Mouse (Mus musculus) cerebellum, adult 2 months (tissue): Measurements from ENCODE around the gene Fry. TPM values are rescaled to one million over a fixed set of nuclear protein-coding genes. Genes with fewer than 3 reads are reported as not detected.

ENCODE experiments used
- DNase-seq, 2 experiments: peaks; one replicate each; pipeline ENCODE4 v3.0.0; 2021
- H3K27ac ChIP-seq: fragments of 200-500 bp; 2 replicates; pipeline ENCODE4 v1.5.1; 2012; ENCODE audit warnings: low read length, control low read depth, inconsistent platforms; ENCODE audit not compliant: insufficient read depth
- H3K27me3 ChIP-seq: fragments of 200-500 bp; 2 replicates; pipeline ENCODE4 v1.6.1; 2012; ENCODE audit warnings: inconsistent platforms, mild to moderate bottlenecking, low read length, moderate library complexity; ENCODE audit not compliant: control insufficient read depth, insufficient read depth
- H3K4me1 ChIP-seq: fragments of 200-500 bp; 2 replicates; pipeline ENCODE4 v1.6.1; 2011; ENCODE audit warnings: low read length; ENCODE audit not compliant: control insufficient read depth, insufficient read depth
- H3K4me3 ChIP-seq: fragments of 200-500 bp; replicated peaks from 2 replicates; pipeline ENCODE3; 2011; ENCODE audit warnings: mild to moderate bottlenecking, low read depth, low read length, control low read depth; ENCODE audit not compliant: insufficient read depth
- CTCF ChIP-seq: fragments of 200-500 bp; IDR thresholded peaks from 2 replicates; pipeline ENCODE4 v1.5.1; 2011; ENCODE audit warnings: low read depth, mild to moderate bottlenecking, control low read depth, low read length, moderate library complexity, borderline replicate concordance; ENCODE audit not compliant: insufficient read depth
- POLR2A ChIP-seq: fragments of 200-500 bp; IDR thresholded peaks from 2 replicates; pipeline ENCODE4 v1.6.1; 2011; ENCODE audit warnings: low read length, control low read depth, borderline replicate concordance; ENCODE audit not compliant: insufficient read depth
- WGBS: fragments of 180-500 bp; shearing (Covaris S2); methylation state at CpG from one replicate; pipeline ENCODE4 v1.1.7; 2018; 5-methylcytosine and 5-hydroxymethylcytosine counted together
- polyA plus RNA-seq: library from polyadenylated mRNA; depleted of rRNA; stranded (reverse); fragments of >200 nt; gene quantifications from 2 replicates; pipeline ENCODE4 v1.2.3, GENCODE M21; 2012; rRNA removed

Fry gene
- 92.2 and 95.9 TPM in 2 replicates for polyA plus RNA-seq

DNA sequence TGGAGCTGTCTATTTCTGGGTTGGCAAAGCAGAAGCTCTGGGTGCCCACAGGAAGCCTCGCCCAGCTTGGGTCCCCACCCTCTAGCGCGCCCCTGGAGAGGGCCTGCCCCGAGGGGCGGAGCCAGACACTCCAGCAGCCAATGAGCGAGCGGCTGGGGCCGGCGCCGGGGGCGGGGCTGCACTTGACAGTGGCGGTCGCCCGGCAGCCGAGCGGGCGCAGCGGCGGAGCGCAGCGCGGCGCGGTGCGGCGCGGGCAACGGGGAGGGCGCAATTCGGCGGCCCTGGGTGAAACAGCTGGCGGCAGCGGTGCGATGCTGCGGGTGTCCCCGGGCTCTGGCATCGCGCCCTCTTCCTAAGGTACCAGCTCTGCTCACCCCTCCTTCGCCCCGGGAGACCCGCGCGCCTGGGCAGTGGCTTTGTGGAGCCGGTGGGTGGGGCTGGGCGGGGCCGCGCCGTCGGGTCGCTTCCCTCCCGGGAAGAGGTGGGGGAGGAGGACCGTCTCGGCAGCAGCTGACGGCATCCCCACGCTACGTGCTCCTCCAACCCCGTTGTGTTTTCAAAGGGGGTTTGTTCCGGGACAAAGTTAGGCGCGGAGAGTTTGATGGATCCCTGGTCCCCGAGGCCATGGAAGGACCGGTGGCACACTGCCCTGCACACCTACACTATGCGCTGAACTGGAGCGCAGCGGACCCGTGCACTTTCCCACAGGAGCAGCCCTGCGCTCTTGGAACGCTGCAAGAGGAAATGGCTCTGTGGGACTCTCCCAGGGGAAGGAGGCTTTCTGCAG, at the start of gene Fry:
Gene Fry, plus strand, starts transcription at position 191 of the 787 bp plus-strand sequence.
- Histone ChIP-seq H3K4me1 (peaks cover 4% of the 10 kb centered on the region; the same call in 1 of the 2 replicates), H3K4me3 (peak within 1 kb of the TSS; percentile 65), H3K27me3 (no peaks in the 10 kb centered on the region), H3K27ac (peak within 1 kb of the TSS; percentile 43; the same call in 1 of the 2 replicates)
- TF ChIP-seq POLR2A (no peak), CTCF (no peak)
- DNase-seq = peak; percentile 89 to 92
- WGBS = under 1% methylated on average over 68 of the region's 68 CpGs

DNA sequence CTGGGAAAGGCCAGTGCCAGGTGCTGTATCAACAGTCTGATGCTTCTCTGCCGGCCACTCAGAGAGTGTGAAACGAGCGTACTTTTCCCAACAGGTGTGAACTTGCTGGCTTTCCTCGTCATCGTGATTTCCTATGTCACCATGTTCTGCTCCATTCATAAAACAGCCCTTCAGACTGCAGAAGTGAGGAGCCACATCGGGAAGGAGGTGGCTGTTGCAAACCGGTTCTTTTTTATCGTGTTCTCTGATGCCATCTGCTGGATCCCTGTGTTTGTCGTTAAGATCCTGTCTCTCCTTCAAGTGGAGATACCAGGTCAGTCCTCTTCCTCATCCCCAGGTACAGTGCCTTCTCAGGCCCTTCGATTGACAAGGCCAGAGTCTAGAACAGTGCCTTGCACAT, 48.4 kb upstream of the Fry start:
- H3K4me1 ChIP-seq = no peaks in the 10 kb centered on the region
- DNase-seq = peak; percentile 13 to 21
- H3K27ac ChIP-seq = no peak overlapping the region
- 22% methylated on average over 10 of the region's 10 CpGs for WGBS
- no peak for TF ChIP-seq POLR2A
- TF ChIP-seq CTCF = peak; percentile 27; the same call in 1 of the 2 replicates
- H3K27me3 ChIP-seq = no peaks in the 10 kb centered on the region
- no peak overlapping the region for H3K4me3 ChIP-seq

DNA sequence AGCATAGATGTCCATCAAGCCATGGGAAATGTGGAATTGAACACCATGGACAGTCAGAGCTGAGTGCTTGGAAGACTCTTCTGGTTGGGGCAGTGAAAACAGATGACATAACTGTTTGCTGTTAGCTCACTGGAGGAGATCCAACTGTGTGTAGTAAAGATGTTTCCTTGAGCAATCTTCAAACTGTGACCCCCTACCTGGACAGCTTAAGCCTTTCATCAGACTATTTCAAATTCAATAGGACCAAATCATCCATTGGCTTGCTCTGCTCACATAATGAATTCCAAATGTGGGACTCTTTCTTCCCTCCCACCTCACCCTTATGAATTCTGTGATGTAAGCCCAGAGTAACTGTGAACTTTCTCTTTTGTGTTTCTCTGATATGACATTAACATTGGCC, 46.7 kb upstream of the Fry start:
- H3K4me3 ChIP-seq = no peak overlapping the region
- TF ChIP-seq CTCF = no peak
- TF ChIP-seq POLR2A = no peak
- H3K27me3 ChIP-seq = no peaks in the 10 kb centered on the region
- H3K4me1 ChIP-seq = no peaks in the 10 kb centered on the region
- no peak overlapping the region for H3K27ac ChIP-seq
- no peak for DNase-seq

DNA sequence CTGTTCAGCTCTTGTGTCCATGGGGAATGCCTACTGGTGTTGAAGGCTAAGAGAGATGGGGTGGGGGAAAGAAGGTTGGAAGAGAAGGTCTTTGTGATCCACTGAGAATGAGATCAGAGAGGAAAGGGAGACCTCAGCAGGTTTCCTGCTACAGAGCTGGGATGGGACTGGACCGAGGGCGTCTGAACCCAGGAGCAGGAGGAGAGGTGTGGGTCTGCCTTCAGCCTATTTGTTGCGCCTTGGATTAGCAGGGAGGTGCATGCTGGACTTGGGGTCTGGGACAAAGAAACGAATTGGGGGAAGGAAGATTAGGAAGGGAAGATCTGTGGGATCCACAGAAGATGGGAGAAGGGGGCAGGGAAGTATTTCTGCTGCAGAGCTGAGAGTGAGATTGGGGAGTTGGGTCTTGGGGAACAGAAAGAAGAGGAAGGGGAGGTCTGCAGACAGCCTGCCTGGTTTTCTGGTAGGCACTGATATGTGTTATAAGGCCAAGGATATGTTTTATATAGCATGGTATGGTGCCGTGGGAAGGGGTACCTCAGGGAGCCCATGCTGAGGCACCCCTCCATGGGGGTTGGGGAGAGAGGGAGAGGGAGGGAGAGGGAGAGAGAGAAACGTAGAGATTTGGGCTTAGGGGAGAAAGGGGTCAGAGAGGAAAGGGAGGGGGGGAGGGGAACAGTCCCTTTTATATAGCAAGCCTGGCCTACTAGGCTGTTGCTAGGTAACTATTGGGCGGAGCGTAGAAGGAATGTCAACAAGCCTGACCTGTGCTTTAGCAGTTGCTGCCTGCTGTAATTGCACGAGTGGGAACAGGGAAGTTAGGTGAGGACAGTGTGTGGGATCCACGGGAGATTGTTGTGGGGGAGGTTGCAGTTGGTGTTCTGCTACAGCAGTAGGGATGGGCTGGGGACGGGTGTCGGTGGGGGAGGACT, 38.3 kb upstream of the Fry start:
- no peak for DNase-seq
- H3K4me1 ChIP-seq = no peaks in the 10 kb centered on the region
- H3K27ac ChIP-seq = no peak overlapping the region
- no peaks in the 10 kb centered on the region for H3K27me3 ChIP-seq
- no peak for TF ChIP-seq CTCF
- no peak for TF ChIP-seq POLR2A
- WGBS = 25% methylated on average over 11 of the region's 12 CpGs
- H3K4me3 ChIP-seq = no peak overlapping the region

DNA sequence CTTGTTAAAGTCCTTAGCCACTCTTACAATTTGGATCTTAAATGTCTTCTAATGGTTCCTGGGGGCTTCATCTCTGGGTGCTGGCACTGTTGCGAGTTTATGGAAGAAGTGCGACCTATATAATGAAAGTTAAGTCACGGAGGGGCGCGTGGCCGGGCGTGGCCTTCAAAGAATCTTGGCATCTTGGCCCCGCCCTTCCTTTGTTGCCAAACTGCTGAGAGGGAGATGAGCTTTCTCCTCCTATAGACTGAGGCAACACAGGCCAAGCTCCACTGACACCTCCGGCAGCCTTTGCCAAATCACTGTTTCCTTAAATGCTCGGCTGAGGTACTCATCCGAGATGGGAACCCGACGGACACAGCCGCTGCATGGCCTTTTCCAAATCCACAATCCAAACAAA, 35.7 kb upstream of the Fry start:
- no peak overlapping the region for H3K4me3 ChIP-seq
- H3K27me3 ChIP-seq = no peaks in the 10 kb centered on the region
- H3K4me1 ChIP-seq = no peaks in the 10 kb centered on the region
- no peak for DNase-seq
- WGBS = 85% methylated on average over 14 of the region's 14 CpGs
- TF ChIP-seq CTCF (no peak), POLR2A (no peak)
- no peak overlapping the region for H3K27ac ChIP-seq

GRCm38 (mm10) chr5:150083190-150083589, 35.3 kb upstream of the Fry start:
- 71% methylated on average over 5 of the region's 5 CpGs for WGBS
- no peak for DNase-seq
- TF ChIP-seq CTCF = no peak
- TF ChIP-seq POLR2A = no peak

GRCm38 (mm10) chr5:150097620-150098019, 20.8 kb upstream of the Fry start:
- DNase-seq = peak; percentile 48 to 59
- Histone ChIP-seq H3K27me3 (no peaks in the 10 kb centered on the region), H3K4me1 (0 out of 2 replicates have a peak, but pooled peaks cover 2% of the 10 kb centered on the region), H3K4me3 (no peak overlapping the region), H3K27ac (no peak overlapping the region)
- WGBS = 5% methylated on average over 6 of the region's 6 CpGs
- TF ChIP-seq POLR2A = no peak
- TF ChIP-seq CTCF = peak; percentile 92

More at GRCm38 (mm10) chr5:150083190-150083589, 35.3 kb upstream of the Fry start:
- no peaks in the 10 kb centered on the region for H3K27me3 ChIP-seq
- no peaks in the 10 kb centered on the region for H3K4me1 ChIP-seq
- H3K27ac ChIP-seq = no peak overlapping the region
- no peak overlapping the region for H3K4me3 ChIP-seq
